Mouse (Mus musculus) adrenal gland, adult 18-20 months (tissue): ENCODE measurements at regions not wholly inside any gene's neighbourhood (a gene's known extent, or its start where the extent isn't known, plus 50 kb on each side); places are given as distances from the start of the nearest gene placed in this dataset.

Experiments
- DNase-seq, 2 experiments: peaks; one replicate each; pipeline ENCODE4 v3.0.0; 2021 to 2022; ENCODE audit warnings: low spot score in 2 of 2

- DNase-seq, result no peak
Measured at GRCm38 (mm10) chr15:7572221-7572620, 174.0 kb upstream of the Egflam start.

- no peak for DNase-seq
Measured at GRCm38 (mm10) chr15:7574264-7574663, 176.1 kb upstream of the Egflam start.

GRCm38 (mm10) chr15:7574811-7575210 lies 176.6 kb upstream of the Egflam start:
- peak in 1 of 2 experiments; percentile 5 for DNase-seq

- no peak for DNase-seq
Measured at GRCm38 (mm10) chr15:7578439-7578838, 180.2 kb upstream of the Egflam start.

- DNase-seq, result no peak
Measured at GRCm38 (mm10) chr15:7587210-7587609, 189.0 kb upstream of the Egflam start.

- no peak for DNase-seq
Measured at GRCm38 (mm10) chr15:7591486-7591885, 193.3 kb upstream of the Egflam start.

- no peak for DNase-seq
Measured at GRCm38 (mm10) chr15:7597335-7597734, 199.1 kb upstream of the Egflam start.

GRCm38 (mm10) chr15:7597805-7598204 lies 199.6 kb upstream of the Egflam start:
- DNase-seq, result no peak

- DNase-seq, result no peak
Measured at GRCm38 (mm10) chr15:7601540-7601939, 203.3 kb upstream of the Egflam start.

GRCm38 (mm10) chr15:7604847-7605246 lies 205.8 kb upstream of the Gdnf start:
- no peak for DNase-seq

GRCm38 (mm10) chr15:7617954-7618353 lies 192.7 kb upstream of the Gdnf start:
- DNase-seq, result no peak

GRCm38 (mm10) chr15:7623026-7623425 lies 187.6 kb upstream of the Gdnf start:
- DNase-seq, result no peak

- no peak for DNase-seq
Measured at GRCm38 (mm10) chr15:7624689-7625472, 185.8 kb upstream of the Gdnf start.

- no peak for DNase-seq
Measured at GRCm38 (mm10) chr15:7629826-7630225, 180.8 kb upstream of the Gdnf start.

GRCm38 (mm10) chr15:7635234-7635633 lies 175.4 kb upstream of the Gdnf start:
- no peak for DNase-seq

GRCm38 (mm10) chr15:7639444-7639843 lies 171.2 kb upstream of the Gdnf start:
- no peak for DNase-seq

- no peak for DNase-seq
Measured at GRCm38 (mm10) chr15:7642075-7642474, 168.6 kb upstream of the Gdnf start.

GRCm38 (mm10) chr15:7650705-7651104 lies 159.9 kb upstream of the Gdnf start:
- no peak for DNase-seq

GRCm38 (mm10) chr15:7663888-7664287 lies 146.8 kb upstream of the Gdnf start:
- no peak for DNase-seq

- DNase-seq, result no peak
Measured at GRCm38 (mm10) chr15:7669631-7670030, 141.0 kb upstream of the Gdnf start.

- no peak for DNase-seq
Measured at GRCm38 (mm10) chr15:7676970-7677369, 133.7 kb upstream of the Gdnf start.

- DNase-seq, result no peak
Measured at GRCm38 (mm10) chr15:7678711-7679110, 131.9 kb upstream of the Gdnf start.

- no peak for DNase-seq
Measured at GRCm38 (mm10) chr15:7681011-7681410, 129.6 kb upstream of the Gdnf start.
